Mouse (Mus musculus) limb, embryonic 13.5 days (tissue): ENCODE results near the gene Vars2. TPM values are rescaled to one million over a fixed set of nuclear protein-coding genes. Genes with fewer than 3 reads are reported as not detected.

Experiments used
- ATAC-seq: fragments of 200-750 bp; cut with Nextera tagmentation; 2 replicates; pipeline ENCODE4 v1.8.0; 2017; ENCODE audit warnings: low read depth, moderate number of reproducible peaks, moderate TSS enrichment; ENCODE audit not compliant: low FRiP score
- H3K27ac ChIP-seq: fragments of 300-500 bp; sonication (generic); 2 replicates; pipeline ENCODE4 v1.5.1; 2015; ENCODE audit warnings: inconsistent platforms, mild to moderate bottlenecking, moderate library complexity
- H3K27me3 ChIP-seq: fragments of 300-500 bp; sonication (generic); 2 replicates; pipeline ENCODE4 v1.6.1; 2015; ENCODE audit warnings: mild to moderate bottlenecking, inconsistent platforms
- H3K36me3 ChIP-seq: fragments of 300-500 bp; sonication (generic); 2 replicates; pipeline ENCODE4 v1.6.1; 2015; ENCODE audit warnings: inconsistent platforms, mild to moderate bottlenecking, moderate library complexity
- H3K4me1 ChIP-seq: fragments of 300-500 bp; sonication (generic); 2 replicates; pipeline ENCODE4 v1.6.1; 2015; ENCODE audit warnings: inconsistent platforms
- H3K4me2 ChIP-seq: fragments of 300-500 bp; sonication (generic); replicated peaks from 2 replicates; pipeline ENCODE4 v1.6.1; 2015; ENCODE audit warnings: inconsistent platforms, mild to moderate bottlenecking, moderate library complexity
- H3K4me3 ChIP-seq: fragments of 300-500 bp; sonication (generic); 2 replicates; pipeline ENCODE4 v1.5.1; 2015; ENCODE audit warnings: moderate library complexity, mild to moderate bottlenecking, inconsistent platforms
- H3K9ac ChIP-seq: fragments of 300-500 bp; sonication (generic); 2 replicates; pipeline ENCODE4 v1.6.1; 2015; ENCODE audit warnings: mild to moderate bottlenecking, inconsistent platforms
- H3K9me3 ChIP-seq: fragments of 300-500 bp; sonication (generic); 2 replicates; pipeline ENCODE4 v1.6.1; 2016; ENCODE audit warnings: inconsistent platforms
- WGBS: fragments of 180-500 bp; shearing (Covaris S2); methylation state at CpG from one replicate; pipeline ENCODE4 v1.1.7; 2015; 5-methylcytosine and 5-hydroxymethylcytosine counted together
- polyA plus RNA-seq: library from polyadenylated mRNA; unstranded; fragments of >200 nt; fragmentation: Nextera tagmentation; extraction: Ambion mirVana; gene quantifications from 2 replicates; pipeline ENCODE4 v1.2.1, GENCODE M21; 2015

The Vars2 gene
- polyA plus RNA-seq, 1 experiment from 2014 or later: 21.0 TPM

DNA sequence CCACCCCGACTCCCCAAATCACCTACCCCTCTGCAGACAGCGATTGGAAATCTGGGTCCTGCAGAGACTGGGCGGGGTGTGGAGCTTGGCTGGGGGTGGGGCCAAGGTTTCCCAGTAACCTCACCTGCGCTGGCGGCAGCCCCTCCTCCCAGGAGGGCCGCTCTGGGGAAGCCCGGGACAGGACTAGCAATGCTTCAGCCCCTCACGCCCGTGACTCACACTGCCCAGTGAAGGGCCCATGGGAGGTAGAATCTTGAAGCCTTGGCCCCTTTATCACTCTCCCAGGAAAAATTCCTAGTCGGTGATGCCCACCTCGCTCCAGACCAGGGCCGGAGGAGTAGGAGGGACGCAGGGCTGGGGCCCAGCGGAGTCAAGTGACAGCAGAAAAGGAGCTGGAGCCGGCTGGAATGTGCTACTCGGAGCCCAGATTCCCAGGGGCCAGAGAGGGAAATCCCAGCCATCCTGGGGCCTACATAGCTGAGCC lies 34.6 kb upstream of the Vars2 start:
- peaks cover 73% of the 10 kb centered on the region for H3K4me1 ChIP-seq
- H3K36me3 ChIP-seq: no peaks in the 10 kb centered on the region
- H3K4me3 ChIP-seq: peak overlapping the region; percentile 68
- no peaks in the 10 kb centered on the region for H3K9me3 ChIP-seq
- ATAC-seq: no peak
- WGBS: 3% methylated on average over 16 of the region's 16 CpGs
- peaks cover 11% of the 10 kb centered on the region for H3K27me3 ChIP-seq
- H3K9ac ChIP-seq: peak overlapping the region; percentile 82
- peak overlapping the region; percentile 83 for H3K4me2 ChIP-seq
- H3K27ac ChIP-seq: peak overlapping the region; percentile 91

DNA sequence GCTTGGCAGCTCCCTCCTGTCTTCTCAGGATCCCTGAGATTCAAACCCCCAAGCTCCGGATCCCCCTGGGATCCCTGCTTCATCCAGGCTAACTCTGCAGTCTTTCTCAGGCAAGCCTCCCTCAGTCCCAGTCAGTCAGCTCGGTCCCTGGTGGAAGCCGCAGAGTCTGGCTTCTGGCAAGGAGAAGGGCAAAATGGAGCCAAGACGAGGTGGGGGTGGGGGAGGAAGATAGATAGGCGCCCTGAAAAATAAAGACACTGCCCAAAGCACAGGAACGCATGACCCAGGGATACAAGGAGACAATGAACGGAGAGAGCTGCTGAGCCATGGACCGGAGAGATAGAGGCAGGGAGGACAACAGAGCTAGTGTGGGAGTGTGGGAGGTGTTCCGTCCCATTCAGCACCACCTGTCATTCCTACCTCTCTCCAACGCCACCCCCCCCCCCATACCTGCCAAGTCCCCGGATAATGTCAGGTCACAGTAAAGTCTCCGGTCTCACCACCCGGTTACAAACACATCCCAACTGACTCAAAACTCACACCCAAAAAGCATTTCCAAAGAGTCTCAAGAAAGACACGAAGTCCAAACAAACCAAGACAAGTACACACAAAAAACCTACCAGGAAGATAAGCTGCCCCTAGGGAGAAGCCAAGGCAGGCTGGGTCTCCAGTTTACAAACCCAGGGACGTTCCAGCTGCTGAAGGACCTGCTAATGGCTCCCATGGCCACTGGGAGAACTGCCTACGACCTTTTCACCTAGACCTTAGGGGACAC lies 34.0 kb upstream of the Vars2 start:
- Histone ChIP-seq H3K4me2 (peak overlapping the region; percentile 83), H3K27ac (peak overlapping the region; percentile 91), H3K9me3 (no peaks in the 10 kb centered on the region), H3K9ac (peak overlapping the region; percentile 82), H3K4me3 (peak overlapping the region; percentile 68), H3K36me3 (no peaks in the 10 kb centered on the region), H3K4me1 (peaks cover 77% of the 10 kb centered on the region), H3K27me3 (peaks cover 11% of the 10 kb centered on the region)
- no peak for ATAC-seq
- WGBS: 2% methylated on average over 16 of the region's 16 CpGs

DNA sequence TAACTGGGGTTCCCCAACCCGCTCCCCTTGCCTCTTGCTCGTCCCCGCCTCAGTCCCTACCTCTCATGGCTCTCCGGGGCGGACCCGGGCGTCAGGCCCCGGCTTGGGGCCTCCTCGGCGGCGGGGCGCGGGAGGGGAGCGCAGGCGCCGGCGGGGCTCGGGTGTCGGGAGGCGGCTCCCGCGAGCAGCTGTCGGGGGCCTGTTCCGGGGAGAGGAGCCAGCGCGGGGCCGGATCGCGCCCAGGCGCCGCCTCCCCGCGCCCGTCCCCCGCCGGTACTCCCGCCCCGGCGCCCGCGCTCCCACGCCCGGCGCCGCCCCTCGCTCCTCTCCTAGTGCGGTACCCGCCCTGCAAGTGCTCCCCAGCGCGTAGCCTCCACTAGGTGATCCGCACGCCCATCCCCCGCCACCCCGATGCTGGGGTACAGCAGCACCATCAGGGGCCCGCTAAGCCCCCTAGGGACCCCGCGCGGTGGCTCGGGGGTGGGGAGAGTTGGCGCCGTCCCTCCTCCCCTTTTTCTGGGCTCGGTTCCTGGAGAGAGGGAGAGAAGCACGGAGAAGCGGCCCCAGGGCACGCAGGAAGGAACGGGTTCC lies 33.1 kb upstream of the Vars2 start:
- H3K27ac ChIP-seq: peak overlapping the region; percentile 91
- peaks cover 73% of the 10 kb centered on the region for H3K4me1 ChIP-seq
- H3K4me3 ChIP-seq: peak overlapping the region; percentile 68
- peak; percentile 64 for ATAC-seq
- peaks cover 2% of the 10 kb centered on the region for H3K9me3 ChIP-seq
- H3K9ac ChIP-seq: peak overlapping the region; percentile 82
- peaks cover 4% of the 10 kb centered on the region for H3K36me3 ChIP-seq
- H3K27me3 ChIP-seq: peaks cover 11% of the 10 kb centered on the region
- peak overlapping the region; percentile 83 for H3K4me2 ChIP-seq
- under 1% methylated on average over 65 of the region's 66 CpGs for WGBS

DNA sequence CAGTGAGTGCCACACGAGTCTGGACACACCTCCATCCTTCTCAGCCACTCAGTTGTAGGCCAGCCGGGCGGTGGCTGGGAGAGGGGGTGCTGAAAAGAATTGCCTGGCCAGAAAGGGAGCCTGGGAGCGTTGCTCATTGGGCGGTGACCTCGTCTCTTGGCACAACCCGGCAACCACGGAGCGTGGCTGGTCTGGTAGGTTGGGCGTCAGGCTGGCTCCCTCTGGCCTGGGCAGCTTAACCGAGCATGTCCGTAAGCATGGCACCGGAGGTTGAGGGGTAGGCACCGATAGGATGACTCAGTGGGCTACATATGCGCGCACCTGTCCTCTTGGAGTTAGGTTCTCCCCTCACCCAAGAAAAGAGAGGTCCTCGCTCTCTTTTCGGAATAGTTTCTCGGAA lies 32.5 kb upstream of the Vars2 start:
- ATAC-seq: no peak
- Histone ChIP-seq H3K9me3 (peaks cover 4% of the 10 kb centered on the region), H3K27me3 (peaks cover 11% of the 10 kb centered on the region), H3K9ac (peak overlapping the region; percentile 82), H3K4me1 (peaks cover 69% of the 10 kb centered on the region), H3K4me3 (peak overlapping the region; percentile 68), H3K27ac (peak overlapping the region; percentile 91), H3K36me3 (peaks cover 9% of the 10 kb centered on the region), H3K4me2 (peak overlapping the region; percentile 83)
- WGBS: 2% methylated on average over 19 of the region's 19 CpGs

DNA sequence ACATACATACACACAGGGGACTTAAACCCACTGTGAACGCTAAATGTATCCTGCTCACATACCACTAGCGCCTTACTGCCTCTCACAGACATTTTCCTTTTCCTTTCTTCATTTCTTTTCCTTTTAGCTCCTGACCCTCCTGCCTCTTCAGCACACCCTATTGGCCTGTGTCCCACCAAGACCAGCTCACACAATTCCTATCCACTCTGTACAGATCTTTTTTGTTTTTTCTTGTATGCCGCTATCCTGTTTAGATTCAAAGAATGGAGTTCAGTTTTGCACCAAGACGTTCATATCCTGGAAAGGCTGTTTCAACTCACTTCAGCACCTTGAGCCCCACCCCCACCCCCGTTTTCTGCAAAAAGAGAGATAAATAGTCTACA lies 31.1 kb upstream of the Vars2 start:
- Histone ChIP-seq H3K27me3 (peaks cover 11% of the 10 kb centered on the region), H3K4me1 (peaks cover 56% of the 10 kb centered on the region), H3K4me3 (peak overlapping the region; percentile 68), H3K27ac (peak overlapping the region; percentile 67), H3K4me2 (peak overlapping the region; percentile 83), H3K9ac (no peak overlapping the region), H3K36me3 (peaks cover 15% of the 10 kb centered on the region), H3K9me3 (peaks cover 4% of the 10 kb centered on the region)
- ATAC-seq: no peak
- 43% methylated on average over 5 of the region's 5 CpGs for WGBS

DNA sequence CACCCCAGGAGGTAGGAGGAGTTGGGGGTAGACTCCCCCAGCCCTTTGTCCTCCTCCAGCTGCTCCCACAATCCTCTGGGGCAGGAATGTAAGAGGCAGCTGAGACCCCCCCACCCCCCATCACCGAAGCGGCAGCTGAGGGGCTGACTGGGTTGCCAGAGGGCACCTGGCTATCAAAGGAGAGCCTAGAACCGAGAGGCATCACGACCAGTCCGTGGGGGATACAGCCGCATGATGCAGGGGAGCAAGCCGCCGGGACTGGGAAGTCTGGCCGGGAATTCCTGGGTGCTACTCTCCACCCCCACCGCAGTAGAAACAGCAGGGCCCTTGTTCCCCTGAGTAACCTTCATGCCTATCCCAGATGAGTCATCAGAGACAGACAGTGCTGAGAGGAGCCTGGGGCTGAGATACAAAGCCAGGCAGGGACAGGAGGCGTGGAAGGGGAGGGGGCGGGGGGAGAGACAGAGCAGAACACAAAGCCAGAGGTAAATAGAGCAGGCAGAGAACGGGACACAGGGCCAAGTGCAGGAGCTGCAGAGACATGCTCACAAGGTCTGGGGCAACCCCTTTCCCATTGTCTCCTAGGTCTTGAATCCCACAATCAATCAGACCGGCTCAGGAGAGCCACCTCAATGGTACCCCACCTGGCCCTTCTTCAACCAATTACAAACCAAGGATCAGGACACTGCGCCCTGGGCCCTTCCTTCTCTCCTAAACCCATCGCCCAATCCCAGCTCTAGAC lies 30.5 kb upstream of the Vars2 start:
- peaks cover 11% of the 10 kb centered on the region for H3K27me3 ChIP-seq
- H3K4me3 ChIP-seq: peak overlapping the region; percentile 68
- H3K4me2 ChIP-seq: peak overlapping the region; percentile 83
- H3K4me1 ChIP-seq: peaks cover 53% of the 10 kb centered on the region
- H3K9me3 ChIP-seq: peaks cover 4% of the 10 kb centered on the region
- ATAC-seq: peak; percentile 16; the same call in 1 of the 2 replicates
- peak overlapping the region; percentile 67 for H3K27ac ChIP-seq
- H3K36me3 ChIP-seq: peaks cover 21% of the 10 kb centered on the region
- peak overlapping the region; percentile 62 for H3K9ac ChIP-seq
- WGBS: 9% methylated on average over 16 of the region's 16 CpGs

DNA sequence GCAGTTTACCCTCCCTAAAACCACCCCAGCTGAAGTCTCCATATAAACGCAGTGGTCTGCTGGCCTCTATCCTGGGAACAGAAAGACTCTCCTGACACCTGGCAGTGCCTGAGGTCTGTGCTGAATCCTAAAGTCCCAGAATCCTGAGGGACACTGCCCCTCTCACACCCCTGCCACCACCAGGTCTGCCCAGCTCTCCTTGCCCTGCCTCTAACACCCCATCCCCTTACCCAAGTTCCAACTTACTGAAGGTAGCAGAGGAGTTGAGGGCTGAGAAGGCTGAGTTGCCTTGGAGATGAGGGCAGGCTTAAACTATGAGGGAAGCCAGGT lies 30.0 kb upstream of the Vars2 start:
- peak overlapping the region; percentile 83 for H3K4me2 ChIP-seq
- 36% methylated on average over 1 of the region's 1 CpGs for WGBS
- peak overlapping the region; percentile 67 for H3K27ac ChIP-seq
- H3K9me3 ChIP-seq: peaks cover 4% of the 10 kb centered on the region
- peaks cover 49% of the 10 kb centered on the region for H3K4me1 ChIP-seq
- peaks cover 26% of the 10 kb centered on the region for H3K36me3 ChIP-seq
- no peak for ATAC-seq
- peaks cover 11% of the 10 kb centered on the region for H3K27me3 ChIP-seq
- peak overlapping the region; percentile 68 for H3K4me3 ChIP-seq
- peak overlapping the region; percentile 62 for H3K9ac ChIP-seq

DNA sequence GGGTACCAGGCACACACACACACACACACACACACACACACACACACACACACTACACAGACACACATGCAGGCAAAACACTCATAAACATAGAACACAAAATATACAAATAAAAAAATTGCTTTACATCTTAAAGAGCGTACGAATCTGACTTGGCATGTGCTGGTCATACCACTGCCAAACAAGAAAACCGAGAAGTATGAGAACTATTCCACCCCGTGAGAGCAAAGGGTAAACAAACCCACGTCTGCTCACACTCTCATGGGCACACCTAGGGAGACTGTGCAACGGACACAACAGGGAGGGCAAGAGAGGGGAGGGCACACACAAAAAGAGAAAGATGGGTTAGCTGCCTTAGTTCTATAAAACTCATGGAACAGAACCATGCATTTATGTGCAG lies 29.3 kb upstream of the Vars2 start:
- WGBS: 66% methylated on average over 6 of the region's 6 CpGs

DNA sequence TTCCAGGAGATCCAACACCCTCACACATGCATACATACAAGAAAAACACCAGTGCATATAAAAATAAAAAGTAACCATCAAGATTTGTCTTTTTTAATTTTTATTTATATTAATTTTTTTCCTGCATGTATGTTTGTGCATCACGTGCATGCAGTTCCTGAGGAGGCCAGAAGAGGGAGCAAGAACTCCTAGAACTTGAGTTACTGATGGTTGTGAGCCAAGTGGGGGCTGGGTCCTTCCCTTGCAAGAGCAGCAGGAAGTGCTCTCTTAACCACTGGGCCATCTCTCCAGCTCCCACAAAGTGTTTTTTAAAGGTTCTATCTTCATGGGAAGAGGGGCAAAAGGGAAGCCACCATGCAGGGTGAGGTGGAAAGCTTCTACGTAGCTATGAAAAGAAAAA lies 27.9 kb upstream of the Vars2 start:
- H3K4me2 ChIP-seq: no peak overlapping the region
- no peak overlapping the region for H3K27ac ChIP-seq
- H3K9me3 ChIP-seq: peaks cover 4% of the 10 kb centered on the region
- H3K4me1 ChIP-seq: peaks cover 33% of the 10 kb centered on the region
- no peak for ATAC-seq
- H3K36me3 ChIP-seq: peaks cover 47% of the 10 kb centered on the region
- no peak overlapping the region for H3K4me3 ChIP-seq
- H3K9ac ChIP-seq: no peak overlapping the region
- peaks cover 11% of the 10 kb centered on the region for H3K27me3 ChIP-seq
- 95% methylated on average over 2 of the region's 2 CpGs for WGBS

More for the DNA sequence above, 29.3 kb upstream of the Vars2 start:
- peaks cover 4% of the 10 kb centered on the region for H3K9me3 ChIP-seq
- ATAC-seq: no peak
- peak overlapping the region; percentile 67; the same call in 1 of the 2 replicates for H3K27ac ChIP-seq
- H3K9ac ChIP-seq: no peak overlapping the region
- H3K4me1 ChIP-seq: peaks cover 42% of the 10 kb centered on the region
- peaks cover 33% of the 10 kb centered on the region for H3K36me3 ChIP-seq
- H3K27me3 ChIP-seq: peaks cover 11% of the 10 kb centered on the region
- H3K4me3 ChIP-seq: peak overlapping the region; percentile 68; the same call in 1 of the 2 replicates
- peak overlapping the region; percentile 83 for H3K4me2 ChIP-seq

DNA sequence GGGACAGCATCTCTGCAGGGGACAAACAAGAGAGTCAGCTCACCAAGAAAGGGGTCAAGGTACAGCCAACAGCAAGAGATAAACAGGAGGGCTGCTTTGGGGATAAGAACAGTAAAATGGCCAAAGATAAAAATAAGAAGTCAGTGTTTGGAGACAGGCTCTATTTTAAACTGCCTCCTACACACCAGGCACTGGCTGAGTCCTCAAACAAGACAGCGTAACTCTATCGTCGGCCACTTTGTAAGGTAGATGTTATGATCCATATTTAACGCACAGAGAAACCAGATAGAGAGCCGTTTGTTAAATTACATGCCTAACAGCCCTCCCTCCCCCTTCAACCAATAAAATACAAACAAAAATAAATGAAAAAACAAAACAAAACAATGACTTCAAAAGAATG lies 26.5 kb upstream of the Vars2 start:
- WGBS: 83% methylated on average over 5 of the region's 5 CpGs
- Histone ChIP-seq H3K9me3 (peaks cover 4% of the 10 kb centered on the region), H3K27me3 (peaks cover 7% of the 10 kb centered on the region; the same call in 1 of the 2 replicates), H3K4me3 (no peak overlapping the region), H3K27ac (no peak overlapping the region), H3K36me3 (peaks cover 61% of the 10 kb centered on the region), H3K9ac (no peak overlapping the region), H3K4me2 (no peak overlapping the region), H3K4me1 (peaks cover 23% of the 10 kb centered on the region)
- ATAC-seq: no peak

DNA sequence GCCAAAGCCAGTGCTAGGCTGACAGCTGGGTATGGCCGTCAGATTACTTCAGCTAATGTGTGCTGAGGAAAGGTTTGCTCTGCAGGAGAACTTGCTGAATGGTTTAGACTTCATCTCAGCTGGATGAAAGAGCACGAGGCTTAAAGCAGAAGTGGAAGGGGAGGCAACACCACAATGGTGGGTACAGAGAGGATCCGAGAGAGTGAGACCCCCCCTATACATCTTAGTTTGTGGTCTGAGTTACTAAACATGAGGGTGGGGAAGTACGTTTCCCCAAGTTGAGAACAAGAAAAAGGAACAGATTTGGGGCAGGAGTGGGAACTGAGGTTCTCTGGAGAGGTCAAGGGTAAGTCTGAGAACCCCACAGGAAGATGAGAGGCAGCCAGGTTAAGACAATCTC lies 25.0 kb upstream of the Vars2 start:
- H3K9me3 ChIP-seq: peaks cover 4% of the 10 kb centered on the region
- no peak overlapping the region for H3K9ac ChIP-seq
- no peak overlapping the region for H3K4me3 ChIP-seq
- no peak for ATAC-seq
- peaks cover under 1% of the 10 kb centered on the region; the same call in 1 of the 2 replicates for H3K27me3 ChIP-seq
- peaks cover 76% of the 10 kb centered on the region for H3K36me3 ChIP-seq
- WGBS: 76% methylated on average over 4 of the region's 4 CpGs
- no peak overlapping the region for H3K4me2 ChIP-seq
- H3K4me1 ChIP-seq: peaks cover 7% of the 10 kb centered on the region
- H3K27ac ChIP-seq: no peak overlapping the region

DNA sequence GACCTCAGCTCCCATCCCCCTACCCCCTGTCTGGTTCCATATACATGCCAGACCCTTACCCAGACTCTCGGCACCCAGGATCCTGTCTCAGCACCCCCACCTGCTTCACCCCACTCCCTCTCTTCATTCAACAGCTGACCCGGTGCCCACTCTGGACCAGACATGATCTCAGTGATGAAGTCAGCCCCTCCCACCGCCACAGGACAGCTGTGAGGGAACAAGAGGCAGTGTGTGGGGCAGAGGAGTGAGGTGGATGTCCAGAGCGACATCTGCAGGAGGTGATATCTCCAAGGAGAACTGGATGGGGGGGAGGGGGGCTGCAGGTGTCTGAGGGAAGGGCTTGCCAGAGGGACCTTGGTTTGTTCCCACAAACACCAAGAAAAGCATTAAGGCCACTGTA lies 24.4 kb upstream of the Vars2 start:
- Histone ChIP-seq H3K27ac (no peak overlapping the region), H3K27me3 (no peaks in the 10 kb centered on the region), H3K9me3 (peaks cover 4% of the 10 kb centered on the region), H3K36me3 (peaks cover 82% of the 10 kb centered on the region), H3K4me2 (no peak overlapping the region), H3K9ac (no peak overlapping the region), H3K4me3 (no peak overlapping the region), H3K4me1 (peaks cover 2% of the 10 kb centered on the region)
- 77% methylated on average over 4 of the region's 4 CpGs for WGBS
- ATAC-seq: no peak
